Mouse (Mus musculus) liver, adult 2 months (tissue): ENCODE results near the gene Spint1. TPM values are rescaled to one million over a fixed set of nuclear protein-coding genes. Genes with fewer than 3 reads are reported as not detected.

Source experiments
- DNase-seq: peaks from one replicate; pipeline ENCODE4 v3.0.0-alpha.2; 2011; ENCODE audit warnings: low read depth, low spot score; ENCODE audit errors: extremely low read depth
- H3K27ac ChIP-seq: fragments of 200-500 bp; replicated peaks from 2 replicates; pipeline ENCODE4 v1.5.1; 2012; ENCODE audit warnings: low read depth, mild to moderate bottlenecking, control low read depth, inconsistent platforms, low read length; ENCODE audit not compliant: insufficient read depth
- H3K27me3 ChIP-seq: fragments of 200-500 bp; 2 replicates; pipeline ENCODE4 v1.6.1; 2012; ENCODE audit warnings: mild to moderate bottlenecking, moderate library complexity, low read length, inconsistent platforms; ENCODE audit not compliant: control insufficient read depth, insufficient read depth
- H3K36me3 ChIP-seq: fragments of 200-500 bp; 2 replicates; pipeline ENCODE4 v1.6.1; 2012; ENCODE audit warnings: low read length, inconsistent platforms; ENCODE audit not compliant: control insufficient read depth, insufficient read depth
- H3K4me1 ChIP-seq: fragments of 200-500 bp; 2 replicates; pipeline ENCODE4 v1.6.1; 2011; ENCODE audit warnings: low read length; ENCODE audit not compliant: control insufficient read depth, insufficient read depth
- H3K4me3 ChIP-seq: fragments of 200-500 bp; 2 replicates; pipeline ENCODE4 v1.5.1; 2011; ENCODE audit warnings: low read depth, mild to moderate bottlenecking, control low read depth, low read length, moderate library complexity; ENCODE audit not compliant: insufficient read depth
- H3K79me2 ChIP-seq: fragments of 200-500 bp; 2 replicates; pipeline ENCODE4 v1.6.1; 2012; ENCODE audit warnings: inconsistent platforms, mild to moderate bottlenecking, low read length, moderate library complexity; ENCODE audit not compliant: control insufficient read depth, insufficient read depth
- H3K9ac ChIP-seq: fragments of 200-500 bp; 2 replicates; pipeline ENCODE4 v1.6.1; 2012; ENCODE audit warnings: low read depth, mild to moderate bottlenecking, control low read depth, inconsistent platforms, low read length
- CTCF ChIP-seq: fragments of 200-500 bp; IDR thresholded peaks from 2 replicates; pipeline ENCODE4 v1.5.1; 2011; ENCODE audit warnings: low read depth, low read length, control low read depth
- POLR2A ChIP-seq: fragments of 200-500 bp; IDR thresholded peaks from 2 replicates; pipeline ENCODE4 v1.6.1; 2011; ENCODE audit warnings: low read length, control low read depth; ENCODE audit not compliant: insufficient read depth; ENCODE audit errors: extremely low read depth
- WGBS: fragments of 180-500 bp; shearing (Covaris S2); methylation state at CpG from one replicate; pipeline ENCODE4 v1.1.7; 2018; 5-methylcytosine and 5-hydroxymethylcytosine counted together
- polyA plus RNA-seq: library from polyadenylated mRNA; depleted of rRNA; stranded (reverse); fragments of >200 nt; gene quantifications from 2 replicates; pipeline ENCODE4 v1.2.3, GENCODE M21; 2012
- total RNA-seq: library from RNA; depleted of rRNA; stranded (reverse); fragments of >200 nt; gene quantifications from 2 replicates; pipeline ENCODE4 v1.2.3, GENCODE M21; 2014

The Spint1 gene
- total and polyA plus RNA-seq, 2 experiments, result 0.23 to 0.28 TPM

GRCm38 (mm10) chr2:119292852-119293251 is 55.7 kb downstream of the Spint1 start:
- Histone ChIP-seq H3K27ac (no peak overlapping the region), H3K36me3 (peaks cover 4% of the 10 kb centered on the region; the same call in 1 of the 2 replicates), H3K79me2 (peaks cover 10% of the 10 kb centered on the region), H3K4me1 (peaks cover 3% of the 10 kb centered on the region; the same call in 1 of the 2 replicates), H3K27me3 (no peaks in the 10 kb centered on the region), H3K4me3 (no peak overlapping the region), H3K9ac (no peak overlapping the region)
- no peak for TF ChIP-seq CTCF
- TF ChIP-seq POLR2A, result no peak
- DNase-seq, result no peak
- WGBS, result 93% methylated on average over 17 of the region's 17 CpGs

GRCm38 (mm10) chr2:119293311-119293710 is 56.1 kb downstream of the Spint1 start:
- Histone ChIP-seq H3K27ac (no peak overlapping the region), H3K27me3 (no peaks in the 10 kb centered on the region), H3K36me3 (peaks cover 4% of the 10 kb centered on the region; the same call in 1 of the 2 replicates), H3K79me2 (peaks cover 10% of the 10 kb centered on the region), H3K9ac (no peak overlapping the region), H3K4me3 (no peak overlapping the region), H3K4me1 (peaks cover 1% of the 10 kb centered on the region; the same call in 1 of the 2 replicates)
- no peak for DNase-seq
- TF ChIP-seq CTCF (no peak), POLR2A (no peak)
- WGBS, result 95% methylated on average over 17 of the region's 17 CpGs

DNA sequence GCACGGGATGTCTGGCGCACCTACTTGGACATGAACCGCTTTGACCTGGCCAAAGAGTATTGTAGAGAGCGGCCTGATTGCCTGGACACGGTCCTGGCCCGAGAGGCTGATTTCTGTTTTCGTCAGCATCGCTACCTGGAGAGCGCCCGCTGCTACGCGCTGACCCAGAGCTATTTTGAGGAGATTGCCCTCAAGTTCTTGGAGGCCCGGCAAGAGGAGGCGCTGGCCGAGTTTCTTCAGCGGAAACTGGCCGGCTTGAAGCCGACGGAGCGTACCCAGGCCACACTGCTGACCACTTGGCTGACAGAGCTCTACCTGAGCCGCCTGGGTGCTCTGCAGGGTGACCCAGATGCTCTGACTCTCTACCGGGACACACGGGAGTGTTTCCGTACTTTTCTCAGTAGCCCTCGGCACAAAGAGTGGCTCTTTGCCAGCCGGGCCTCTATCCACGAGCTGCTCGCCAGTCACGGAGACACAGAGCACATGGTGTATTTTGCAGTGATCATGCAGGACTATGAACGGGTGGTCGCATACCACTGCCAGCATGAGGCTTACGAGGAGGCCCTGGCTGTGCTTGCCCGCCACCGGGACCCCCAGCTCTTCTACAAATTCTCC is 56.7 kb downstream of the Spint1 start:
- Histone ChIP-seq H3K4me1 (peaks cover 1% of the 10 kb centered on the region; the same call in 1 of the 2 replicates), H3K27me3 (no peaks in the 10 kb centered on the region), H3K36me3 (peaks cover 4% of the 10 kb centered on the region; the same call in 1 of the 2 replicates), H3K4me3 (no peak overlapping the region), H3K79me2 (peaks cover 10% of the 10 kb centered on the region), H3K27ac (no peak overlapping the region), H3K9ac (no peak overlapping the region)
- 96% methylated on average over 34 of the region's 34 CpGs for WGBS
- no peak for DNase-seq
- TF ChIP-seq POLR2A (no peak), CTCF (no peak)

DNA sequence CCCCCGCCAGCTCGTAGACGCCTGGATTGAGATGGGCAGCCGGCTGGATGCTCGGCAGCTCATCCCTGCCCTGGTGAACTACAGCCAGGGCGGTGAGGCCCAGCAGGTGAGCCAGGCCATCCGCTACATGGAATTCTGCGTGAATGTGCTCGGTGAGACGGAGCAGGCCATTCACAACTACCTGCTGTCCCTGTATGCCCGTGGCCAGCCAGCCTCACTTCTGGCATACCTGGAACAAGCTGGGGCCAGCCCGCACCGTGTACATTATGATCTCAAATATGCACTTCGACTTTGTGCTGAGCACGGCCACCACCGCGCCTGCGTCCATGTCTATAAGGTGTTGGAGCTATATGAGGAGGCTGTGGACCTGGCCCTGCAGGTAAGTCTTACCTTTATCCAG is 57.2 kb downstream of the Spint1 start:
- H3K27ac ChIP-seq, result no peak overlapping the region
- no peak overlapping the region for H3K4me3 ChIP-seq
- H3K4me1 ChIP-seq, result peaks cover 1% of the 10 kb centered on the region; the same call in 1 of the 2 replicates
- H3K36me3 ChIP-seq, result peaks cover 4% of the 10 kb centered on the region; the same call in 1 of the 2 replicates
- no peak for DNase-seq
- TF ChIP-seq POLR2A (no peak), CTCF (no peak)
- peaks cover 9% of the 10 kb centered on the region for H3K79me2 ChIP-seq
- WGBS, result 95% methylated on average over 18 of the region's 18 CpGs
- H3K27me3 ChIP-seq, result no peaks in the 10 kb centered on the region
- no peak overlapping the region for H3K9ac ChIP-seq

DNA sequence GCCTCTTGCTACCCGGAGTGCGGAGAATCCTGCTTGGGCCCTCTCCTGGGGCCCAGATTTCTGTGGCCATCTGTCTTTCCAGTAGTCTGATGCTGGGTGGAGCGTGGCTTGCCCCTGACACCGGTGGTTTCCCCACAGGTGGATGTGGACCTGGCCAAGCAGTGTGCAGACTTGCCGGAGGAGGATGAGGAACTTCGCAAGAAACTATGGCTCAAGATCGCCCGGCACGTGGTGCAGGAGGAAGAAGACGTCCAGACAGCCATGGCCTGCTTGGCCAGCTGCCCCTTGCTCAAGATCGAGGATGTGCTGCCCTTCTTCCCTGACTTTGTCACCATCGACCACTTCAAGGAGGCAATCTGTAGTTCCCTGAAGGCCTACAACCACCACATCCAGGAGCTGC is 59.6 kb downstream of the Spint1 start:
- Histone ChIP-seq H3K27me3 (no peaks in the 10 kb centered on the region), H3K27ac (no peak overlapping the region), H3K79me2 (peaks cover 5% of the 10 kb centered on the region), H3K4me3 (no peak overlapping the region), H3K36me3 (0 out of 2 replicates have a peak, but pooled peaks cover 2% of the 10 kb centered on the region), H3K4me1 (no peaks in the 10 kb centered on the region), H3K9ac (no peak overlapping the region)
- DNase-seq, result no peak
- TF ChIP-seq CTCF, result no peak
- no peak for TF ChIP-seq POLR2A
- WGBS, result 89% methylated on average over 12 of the region's 12 CpGs

DNA sequence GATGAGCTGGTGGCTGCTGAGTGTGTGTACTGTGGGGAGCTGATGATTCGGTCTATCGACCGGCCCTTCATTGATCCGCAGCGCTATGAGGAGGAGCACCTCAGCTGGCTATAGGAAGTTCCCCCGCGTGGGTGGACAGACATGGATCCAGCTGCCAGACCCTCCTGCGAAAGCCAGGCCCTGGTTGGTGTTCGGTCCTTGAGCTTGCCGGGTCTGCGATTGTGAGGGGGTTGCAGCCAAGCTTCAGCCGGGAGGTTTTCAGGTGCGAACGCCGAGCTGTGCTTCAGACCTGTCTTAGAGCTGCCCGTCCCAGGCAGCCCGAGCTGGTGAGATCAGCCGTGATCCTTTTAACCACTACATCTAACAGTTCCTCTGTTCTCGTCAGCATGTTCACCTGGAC is 60.3 kb downstream of the Spint1 start:
- H3K27ac ChIP-seq, result no peak overlapping the region
- no peak overlapping the region for H3K9ac ChIP-seq
- no peaks in the 10 kb centered on the region for H3K27me3 ChIP-seq
- H3K4me1 ChIP-seq, result no peaks in the 10 kb centered on the region
- 87% methylated on average over 19 of the region's 19 CpGs for WGBS
- peaks cover 5% of the 10 kb centered on the region for H3K79me2 ChIP-seq
- H3K4me3 ChIP-seq, result no peak overlapping the region
- no peak for DNase-seq
- H3K36me3 ChIP-seq, result 0 out of 2 replicates have a peak, but pooled peaks cover 2% of the 10 kb centered on the region
- TF ChIP-seq CTCF, result no peak
- no peak for TF ChIP-seq POLR2A
